Mouse (Mus musculus): ENCODE data around the gene Baat.

DNA sequence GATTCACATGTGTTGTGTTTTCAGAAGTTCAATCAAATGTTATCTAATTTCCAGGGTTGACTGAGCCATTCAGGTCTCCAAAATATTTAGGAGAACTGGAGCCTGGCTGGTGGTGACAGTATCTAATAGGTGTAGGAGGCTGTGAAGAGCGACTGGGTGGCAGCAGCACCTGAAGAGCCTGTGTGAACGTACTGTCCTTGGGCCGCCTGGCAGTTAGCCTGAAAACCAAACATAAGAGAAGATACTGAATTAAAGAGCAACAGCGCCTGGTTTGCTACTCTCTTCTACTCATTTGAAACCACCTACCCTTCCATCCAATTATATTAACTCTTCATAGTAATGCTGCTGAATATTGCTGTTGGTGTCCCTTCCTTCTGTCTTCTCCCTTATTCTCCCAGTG lies 30.3 kb upstream of the Baat start:
- TF ChIP-seq CTCF (IDR thresholded peaks at IDR 0.05): no peak
- TF ChIP-seq POLR2A (IDR thresholded peaks at IDR 0.05; ENCODE audit: insufficient read depth, low read depth, low read length): no peak
